8 mouse cellular contexts compared by ENCODE assay signal in the genomic region with DNA sequence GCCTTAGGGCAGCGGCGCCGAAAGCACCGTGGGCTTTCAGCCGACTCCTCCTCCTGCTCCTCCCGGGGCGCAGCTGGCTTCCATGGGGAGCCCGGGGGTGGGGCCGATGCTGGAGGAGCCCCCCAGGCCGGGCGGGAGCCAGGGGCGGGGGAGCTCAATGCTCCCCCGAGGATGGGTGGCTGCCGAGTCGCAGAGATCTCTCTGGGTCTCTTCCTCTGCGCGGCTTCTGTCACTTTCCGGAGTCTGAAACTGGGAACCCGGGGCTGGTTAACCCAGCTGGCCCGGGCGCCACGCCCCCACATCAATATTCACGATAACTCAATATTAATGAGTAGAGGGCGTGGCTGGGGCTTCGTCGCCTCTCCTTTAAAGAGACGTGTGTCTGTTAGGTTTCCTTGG. TPM values are rescaled to one million over a fixed set of nuclear protein-coding genes. Genes with fewer than 3 reads are reported as not detected.
DNase-seq lines count a peak whose midpoint lies in the region; ATAC-seq and TF ChIP-seq lines count a peak whose summit lies in the region.

A gene (minus strand): TSS at position 229 of the 399 bp plus-strand sequence.

- DNase-seq in adrenal gland, postnatal 10 days, result peak; percentile 84
- peak; percentile 77 for DNase-seq in forebrain, embryonic 11.5 days (ENCODE audit: low spot score)
- DNase-seq in heart, postnatal 14 days, result peak; percentile 79 to 82
- peak; percentile 85 to 90 for DNase-seq in kidney, postnatal 36 days
- peak; percentile 86 for DNase-seq in lung, postnatal 0 days (ENCODE audit: low spot score)
- DNase-seq in retina, embryonic 14.5 days (ENCODE audit: low spot score), result peak; percentile 81
- no peak for DNase-seq in thymus, postnatal 36 days

- 0% methylated on average over 20 of the region's 27 CpGs for WGBS in forebrain, embryonic 11.5 days
- WGBS in lung, postnatal 0 days, result 1% methylated on average over 21 of the region's 27 CpGs

- peak within 1 kb of the TSS; percentile 98 for H3K4me2 ChIP-seq in forebrain, embryonic 11.5 days (ENCODE audit: low read depth, low read length, severe bottlenecking)
- peak within 1 kb of the TSS; percentile 96 for H3K4me2 ChIP-seq in lung, postnatal 0 days (replicated peaks; ENCODE audit: low read depth, low read length)

- peaks cover 8% of the 10 kb centered on the region; the same call in 1 of the 2 replicates for H3K27me3 ChIP-seq in ES-Bruce4 (ENCODE audit: control insufficient read depth, insufficient read depth, low read length, poor library complexity, severe bottlenecking)
- peaks cover 21% of the 10 kb centered on the region for H3K27me3 ChIP-seq in forebrain, embryonic 11.5 days (ENCODE audit: control insufficient read depth, insufficient read depth, low read length)
- H3K27me3 ChIP-seq in lung, postnatal 0 days (replicated peaks; ENCODE audit: insufficient read depth, low read length), result no peaks in the 10 kb centered on the region

- peak within 1 kb of the TSS; percentile 76 for H3K4me3 ChIP-seq in ES-Bruce4 (ENCODE audit: low read depth, low read length)
- H3K4me3 ChIP-seq in forebrain, embryonic 11.5 days (ENCODE audit: low read depth, low read length), result peak within 1 kb of the TSS; percentile 52
- H3K4me3 ChIP-seq in lung, postnatal 0 days (ENCODE audit: low read depth, low read length), result peak within 1 kb of the TSS; percentile 78

- peak; percentile 71; the same call in 1 of the 2 replicates for ATAC-seq in forebrain, embryonic 11.5 days (replicated peaks; ENCODE audit: low FRiP score)
- ATAC-seq in lung, postnatal 0 days, result peak; percentile 52

- H3K27ac ChIP-seq in ES-Bruce4 (ENCODE audit: insufficient read depth, low read length), result no peak within 1 kb of the TSS
- no peak within 1 kb of the TSS for H3K27ac ChIP-seq in forebrain, embryonic 11.5 days (ENCODE audit: low read depth, low read length)
- H3K27ac ChIP-seq in lung, postnatal 0 days (ENCODE audit: low read length), result peak within 1 kb of the TSS; percentile 71

- no peak for TF ChIP-seq EP300 in ES-Bruce4 (IDR thresholded peaks at IDR 0.05; ENCODE audit: insufficient read depth, low read depth, low read length)
- no peak for TF ChIP-seq EP300 in lung, postnatal 0 days (IDR thresholded peaks at IDR 0.05)

- H3K9me3 ChIP-seq in ES-Bruce4 (replicated peaks; ENCODE audit: control insufficient read depth, insufficient read depth, low read length, poor library complexity, severe bottlenecking), result no peaks in the 10 kb centered on the region
- no peaks in the 10 kb centered on the region for H3K9me3 ChIP-seq in forebrain, embryonic 11.5 days (ENCODE audit: control insufficient read depth, low read length)
- H3K9me3 ChIP-seq in lung, postnatal 0 days (ENCODE audit: low read length), result no peaks in the 10 kb centered on the region

- peak within 1 kb of the TSS; percentile 92 for H3K9ac ChIP-seq in ES-Bruce4 (ENCODE audit: low read depth, poor library complexity, severe bottlenecking)
- peak within 1 kb of the TSS; percentile 52 for H3K9ac ChIP-seq in forebrain, embryonic 11.5 days (ENCODE audit: low read length)
- H3K9ac ChIP-seq in lung, postnatal 0 days (replicated peaks; ENCODE audit: low read depth), result peak within 1 kb of the TSS; percentile 56

- intact Hi-C loops in heart, postnatal 14 days (cut with DNase I), result loop anchor here (5.0 kb wide), 1 partner anchor 33 kb away; no protein-coding TSS in a partner anchor

- H3K4me1 ChIP-seq in ES-Bruce4 (ENCODE audit: control insufficient read depth, insufficient read depth, low read length), result peaks cover 2% of the 10 kb centered on the region
- peaks cover 5% of the 10 kb centered on the region for H3K4me1 ChIP-seq in forebrain, embryonic 11.5 days (replicated peaks; ENCODE audit: control insufficient read depth, insufficient read depth, low read length)
- peaks cover 3% of the 10 kb centered on the region for H3K4me1 ChIP-seq in lung, postnatal 0 days (ENCODE audit: insufficient read depth, low read depth, low read length)

- TF ChIP-seq CTCF in ES-Bruce4 (IDR thresholded peaks at IDR 0.05; ENCODE audit: low read depth, low read length), result no peak
- no peak for TF ChIP-seq CTCF in lung, postnatal 0 days (IDR thresholded peaks at IDR 0.05)

- no peak for TF ChIP-seq POLR2A in ES-Bruce4 (IDR thresholded peaks at IDR 0.05; ENCODE audit: insufficient read depth, low read length)

- no peaks in the 10 kb centered on the region for H3K36me3 ChIP-seq in ES-Bruce4 (ENCODE audit: control insufficient read depth, insufficient read depth, low read length, poor library complexity, severe bottlenecking)
- no peaks in the 10 kb centered on the region for H3K36me3 ChIP-seq in forebrain, embryonic 11.5 days (ENCODE audit: control insufficient read depth, insufficient read depth, low read length)
- H3K36me3 ChIP-seq in lung, postnatal 0 days (ENCODE audit: insufficient read depth, low read length), result no peaks in the 10 kb centered on the region

RNA-seq across cellular contexts. Expression of the gene that starts here (rescaled TPM):
- polyA plus RNA-seq in ES-Bruce4 (2011; ENCODE audit: insufficient read depth, insufficient read length, low read depth, missing spikeins), result 10.5 and 10.9 TPM in 2 replicates
- total RNA-seq in adrenal gland, postnatal 10 days (2021), result 10 to 100 TPM; 11.7 to 16.7 TPM
- 1.7 and 2.3 TPM in 2 replicates for polyA plus RNA-seq in forebrain, embryonic 11.5 days (2014; fragmentation: Nextera tagmentation; extraction: Ambion mirVana)
- total RNA-seq in heart, postnatal 14 days (2021), result 1 to 10 TPM; 8.0 to 8.5 TPM
- polyA plus RNA-seq in lung, postnatal 0 days (2015; fragmentation: Nextera tagmentation; extraction: Ambion mirVana), result 7.0 and 8.1 TPM in 2 replicates

Comparison
In these comparisons a context has a peak if more than half of its experiments do, and no peak if none do; other contexts are left out.
1. DNase-seq: peak in adrenal gland, postnatal 10 days (single experiment), forebrain, embryonic 11.5 days (single experiment), heart, postnatal 14 days (2 of 2), kidney, postnatal 36 days (2 of 2), lung, postnatal 0 days (single experiment) and retina, embryonic 14.5 days (single experiment); none in thymus, postnatal 36 days (0 of 2).
2. Peak in every context shown above with its lines, with median percentiles within 50 percentile points of each other: H3K4me3 ChIP-seq and H3K9ac ChIP-seq.